Mouse (Mus musculus): ENCODE results near the gene Jmjd1c. TPM values are rescaled to one million over a fixed set of nuclear protein-coding genes. Genes with fewer than 3 reads are reported as not detected.

Jmjd1c gene
- polyA plus RNA-seq, 1 experiment: 31.5 TPM

- no peak for DNase-seq
Observed at GRCm38 (mm10) chr10:67098408-67099050, 2.6 kb downstream of the Jmjd1c start.

GRCm38 (mm10) chr10:67099183-67099929 lies 3.4 kb downstream of the Jmjd1c start:
- H3K4me1 ChIP-seq (replicated peaks; ENCODE audit: control insufficient read depth, insufficient read depth, low read length): peaks cover 6% of the 10 kb centered on the region
- no peaks in the 10 kb centered on the region for H3K27me3 ChIP-seq (ENCODE audit: control insufficient read depth, insufficient read depth, low read length)
- no peaks in the 10 kb centered on the region for H3K36me3 ChIP-seq (ENCODE audit: control insufficient read depth, insufficient read depth, low read length)
- no peak for DNase-seq
- no peak overlapping the region for H3K4me3 ChIP-seq (ENCODE audit: control insufficient read depth, insufficient read depth, low read length)
- TF ChIP-seq CTCF (IDR thresholded peaks at IDR 0.05; ENCODE audit: borderline replicate concordance, control insufficient read depth, extremely low read depth, insufficient read depth, low read length, poor library complexity) (no peak), POLR2A (IDR thresholded peaks at IDR 0.05; ENCODE audit: control insufficient read depth, extremely low read depth, insufficient read depth, low read length, poor library complexity) (no peak)
- H3K27ac ChIP-seq (ENCODE audit: control insufficient read depth, insufficient read depth, low read length): no peak overlapping the region
- WGBS: 95% methylated on average over 13 of the region's 13 CpGs

More at GRCm38 (mm10) chr10:67098408-67099050, 2.6 kb downstream of the Jmjd1c start:
- no peaks in the 10 kb centered on the region for H3K27me3 ChIP-seq (ENCODE audit: control insufficient read depth, insufficient read depth, low read length)
- H3K27ac ChIP-seq (ENCODE audit: control insufficient read depth, insufficient read depth, low read length): no peak overlapping the region
- no peak overlapping the region for H3K4me3 ChIP-seq (ENCODE audit: control insufficient read depth, insufficient read depth, low read length)
- TF ChIP-seq POLR2A (IDR thresholded peaks at IDR 0.05; ENCODE audit: control insufficient read depth, extremely low read depth, insufficient read depth, low read length, poor library complexity) (no peak), CTCF (IDR thresholded peaks at IDR 0.05; ENCODE audit: borderline replicate concordance, control insufficient read depth, extremely low read depth, insufficient read depth, low read length, poor library complexity) (no peak)
- 36% methylated on average over 7 of the region's 7 CpGs for WGBS
- no peaks in the 10 kb centered on the region for H3K36me3 ChIP-seq (ENCODE audit: control insufficient read depth, insufficient read depth, low read length)
- peaks cover 4% of the 10 kb centered on the region; the same call in 1 of the 2 replicates for H3K4me1 ChIP-seq (replicated peaks; ENCODE audit: control insufficient read depth, insufficient read depth, low read length)

DNA sequence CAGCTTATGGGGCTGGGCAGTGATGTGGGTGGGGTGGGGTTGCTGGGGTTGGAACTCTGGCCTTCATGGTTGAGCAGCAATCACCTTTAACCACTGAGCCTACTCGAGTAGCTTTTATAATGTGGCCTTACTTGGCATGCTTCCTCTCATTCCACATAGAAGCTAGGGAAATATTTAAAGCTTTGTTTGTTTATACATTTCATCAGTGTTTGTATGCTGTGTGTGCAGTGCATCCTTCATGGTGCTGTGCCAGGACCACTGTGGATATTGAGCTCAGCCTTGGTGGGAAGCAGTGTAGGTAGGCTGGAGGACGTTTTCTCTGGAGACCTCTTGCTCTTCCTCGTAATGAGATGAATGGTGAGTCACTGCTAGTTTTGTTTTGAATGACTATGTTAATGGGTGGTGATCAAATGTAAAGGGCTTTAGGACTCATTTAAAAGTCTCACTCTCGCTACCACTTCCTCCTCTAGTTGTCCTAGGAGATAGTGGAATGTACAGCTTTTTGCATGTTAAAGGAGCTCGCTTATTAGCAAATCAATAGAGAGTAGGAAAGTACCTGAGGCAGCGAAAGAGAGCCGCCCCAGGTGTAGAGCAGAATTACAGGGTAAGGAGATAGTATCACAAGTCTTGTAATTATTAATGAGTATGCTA lies 4.2 kb downstream of the Jmjd1c start:
- 86% methylated on average over 7 of the region's 7 CpGs for WGBS
- no peak overlapping the region for H3K4me3 ChIP-seq (ENCODE audit: control insufficient read depth, insufficient read depth, low read length)
- DNase-seq: no peak
- no peaks in the 10 kb centered on the region for H3K36me3 ChIP-seq (ENCODE audit: control insufficient read depth, insufficient read depth, low read length)
- TF ChIP-seq POLR2A (IDR thresholded peaks at IDR 0.05; ENCODE audit: control insufficient read depth, extremely low read depth, insufficient read depth, low read length, poor library complexity) (no peak), CTCF (IDR thresholded peaks at IDR 0.05; ENCODE audit: borderline replicate concordance, control insufficient read depth, extremely low read depth, insufficient read depth, low read length, poor library complexity) (no peak)
- peaks cover 12% of the 10 kb centered on the region for H3K4me1 ChIP-seq (replicated peaks; ENCODE audit: control insufficient read depth, insufficient read depth, low read length)
- H3K27ac ChIP-seq (ENCODE audit: control insufficient read depth, insufficient read depth, low read length): no peak overlapping the region
- H3K27me3 ChIP-seq (ENCODE audit: control insufficient read depth, insufficient read depth, low read length): no peaks in the 10 kb centered on the region

- Histone ChIP-seq H3K4me3 (ENCODE audit: control insufficient read depth, insufficient read depth, low read length) (no peak overlapping the region), H3K36me3 (ENCODE audit: control insufficient read depth, insufficient read depth, low read length) (no peaks in the 10 kb centered on the region), H3K27me3 (ENCODE audit: control insufficient read depth, insufficient read depth, low read length) (no peaks in the 10 kb centered on the region), H3K4me1 (replicated peaks; ENCODE audit: control insufficient read depth, insufficient read depth, low read length) (peaks cover 12% of the 10 kb centered on the region), H3K27ac (ENCODE audit: control insufficient read depth, insufficient read depth, low read length) (no peak overlapping the region)
- TF ChIP-seq POLR2A (IDR thresholded peaks at IDR 0.05; ENCODE audit: control insufficient read depth, extremely low read depth, insufficient read depth, low read length, poor library complexity) (no peak), CTCF (IDR thresholded peaks at IDR 0.05; ENCODE audit: borderline replicate concordance, control insufficient read depth, extremely low read depth, insufficient read depth, low read length, poor library complexity) (no peak)
- DNase-seq: no peak
- 94% methylated on average over 9 of the region's 9 CpGs for WGBS
Observed at GRCm38 (mm10) chr10:67100831-67101251, 4.9 kb downstream of the Jmjd1c start.

- TF ChIP-seq CTCF (IDR thresholded peaks at IDR 0.05; ENCODE audit: borderline replicate concordance, control insufficient read depth, extremely low read depth, insufficient read depth, low read length, poor library complexity) (no peak), POLR2A (IDR thresholded peaks at IDR 0.05; ENCODE audit: control insufficient read depth, extremely low read depth, insufficient read depth, low read length, poor library complexity) (no peak)
- 63% methylated on average over 9 of the region's 9 CpGs for WGBS
- no peak overlapping the region for H3K27ac ChIP-seq (ENCODE audit: control insufficient read depth, insufficient read depth, low read length)
Observed at GRCm38 (mm10) chr10:67104543-67104942, 8.6 kb downstream of the Jmjd1c start.

More at GRCm38 (mm10) chr10:67104543-67104942, 8.6 kb downstream of the Jmjd1c start:
- Histone ChIP-seq H3K4me1 (replicated peaks; ENCODE audit: control insufficient read depth, insufficient read depth, low read length) (peaks cover 11% of the 10 kb centered on the region), H3K4me3 (ENCODE audit: control insufficient read depth, insufficient read depth, low read length) (no peak overlapping the region), H3K27me3 (ENCODE audit: control insufficient read depth, insufficient read depth, low read length) (no peaks in the 10 kb centered on the region), H3K36me3 (ENCODE audit: control insufficient read depth, insufficient read depth, low read length) (no peaks in the 10 kb centered on the region)
- no peak for DNase-seq

Data from thymus, adult 2 months (tissue).